Mouse (Mus musculus) C2C12 (cell line): ENCODE data around the gene Gm37240.

Experiments
- CEBPB ChIP-seq: IDR thresholded peaks from one replicate; pipeline ENCODE4 v1.6.1; 2011; ENCODE audit warnings: low read depth, mild to moderate bottlenecking, control low read depth, moderate library complexity
- CTCF ChIP-seq: IDR thresholded peaks from one replicate; pipeline ENCODE4 v1.5.1; 2011; ENCODE audit not compliant: control insufficient read depth, insufficient read depth, insufficient read length
- FOSL1 ChIP-seq: IDR thresholded peaks from one replicate; pipeline ENCODE4 v1.8.0; 2011; ENCODE audit warnings: mild to moderate bottlenecking, low read length; ENCODE audit not compliant: poor library complexity, insufficient read depth, severe bottlenecking
- MYOD1 ChIP-seq: IDR thresholded peaks from one replicate; pipeline ENCODE4 v1.6.1; 2011; ENCODE audit warnings: low read depth; ENCODE audit not compliant: control insufficient read depth, insufficient read length
- USF1 ChIP-seq: IDR thresholded peaks from one replicate; pipeline ENCODE4 v1.6.1; 2011; ENCODE audit warnings: low read depth, mild to moderate bottlenecking, control low read depth, moderate library complexity

GRCm38 (mm10) chr3:84988880-84989279 lies 898.4 kb downstream of the Gm37240 start:
- no peak for TF ChIP-seq CTCF
- peak; percentile 15 for TF ChIP-seq MYOD1
- TF ChIP-seq CEBPB: no peak
- TF ChIP-seq USF1: peak; percentile 11
- TF ChIP-seq FOSL1: no peak
